Mouse (Mus musculus): ENCODE results near the gene Scn9a.

Scn9a gene

GRCm38 (mm10) chr2:66462458-66462857 is 172.3 kb downstream of the Scn9a start:
- DNase-seq (ENCODE audit: low spot score), result no peak

GRCm38 (mm10) chr2:66440711-66441110 is 194.1 kb downstream of the Scn9a start, which contains the start of gene Scn1a:
Gene Scn1a (minus strand): TSS chr2:66440840.
- DNase-seq (ENCODE audit: low spot score), result no peak

- no peak for DNase-seq (ENCODE audit: low spot score)
These were observed 194.8 kb downstream of the Scn9a start for GRCm38 (mm10) chr2:66439764-66440471.

- DNase-seq (ENCODE audit: low spot score), result no peak
These were observed 198.5 kb downstream of the Scn9a start for GRCm38 (mm10) chr2:66436286-66436685.

Measured in lung, postnatal 25 days (tissue).